Mouse (Mus musculus): Measurements from ENCODE around the gene Tsg101. TPM values are rescaled to one million over a fixed set of nuclear protein-coding genes. Genes with fewer than 3 reads are reported as not detected.

Gene Tsg101
- polyA plus RNA-seq, 1 experiment from 2014 or later = 260 TPM

DNA sequence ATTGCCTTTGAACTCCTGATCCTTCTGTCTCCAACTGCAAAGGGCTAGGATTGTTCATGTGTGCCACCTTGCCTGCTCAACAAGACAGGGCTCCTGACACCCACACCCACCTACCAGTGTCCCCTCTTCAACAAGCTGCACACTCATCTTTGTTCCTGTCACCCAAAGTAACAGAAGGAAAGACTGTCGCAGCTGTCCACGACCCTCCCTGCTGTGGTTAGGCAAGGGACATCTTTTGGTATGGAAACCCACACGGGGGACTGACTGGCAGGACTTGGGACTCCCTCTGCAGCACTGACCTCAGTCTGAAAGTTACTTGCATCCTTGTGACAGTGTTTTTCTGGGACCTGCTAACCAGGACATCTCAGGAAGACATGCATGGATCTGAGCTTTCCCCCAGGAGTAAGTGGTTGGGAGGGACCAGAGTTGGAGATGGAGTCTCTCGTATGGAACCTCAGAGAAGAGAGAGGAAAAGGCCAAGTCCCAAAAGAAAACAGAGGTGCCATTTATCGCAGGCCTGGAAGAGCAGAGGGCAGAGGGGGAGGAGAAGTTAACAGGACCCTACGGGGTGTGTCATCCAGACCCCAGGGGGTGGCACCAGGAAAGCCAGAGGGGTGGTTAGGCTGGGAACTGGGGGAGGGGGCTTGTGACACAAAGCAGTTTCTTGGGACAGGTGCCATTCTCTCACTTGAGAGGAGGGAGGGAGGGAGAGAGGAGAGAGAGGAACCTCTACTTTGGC, 78.8 kb downstream of the Tsg101 start, which contains the start of gene Ldha:
Ldha (plus strand) TSS at position 689 of the 739 bp plus-strand sequence.
- 22% methylated on average over 6 of the region's 6 CpGs for WGBS
- Histone ChIP-seq H3K9me3 (no peaks in the 10 kb centered on the region), H3K27ac (replicated peaks) (no peak within 1 kb of the TSS; the same call in 1 of the 2 replicates), H3K4me1 (peaks cover 65% of the 10 kb centered on the region), H3K36me3 (replicated peaks) (no peaks in the 10 kb centered on the region), H3K4me3 (no peak within 1 kb of the TSS), H3K27me3 (replicated peaks; ENCODE audit: low read depth, poor library complexity, severe bottlenecking) (peaks cover 32% of the 10 kb centered on the region)
- no peak for DNase-seq (ENCODE audit: low spot score)

DNA sequence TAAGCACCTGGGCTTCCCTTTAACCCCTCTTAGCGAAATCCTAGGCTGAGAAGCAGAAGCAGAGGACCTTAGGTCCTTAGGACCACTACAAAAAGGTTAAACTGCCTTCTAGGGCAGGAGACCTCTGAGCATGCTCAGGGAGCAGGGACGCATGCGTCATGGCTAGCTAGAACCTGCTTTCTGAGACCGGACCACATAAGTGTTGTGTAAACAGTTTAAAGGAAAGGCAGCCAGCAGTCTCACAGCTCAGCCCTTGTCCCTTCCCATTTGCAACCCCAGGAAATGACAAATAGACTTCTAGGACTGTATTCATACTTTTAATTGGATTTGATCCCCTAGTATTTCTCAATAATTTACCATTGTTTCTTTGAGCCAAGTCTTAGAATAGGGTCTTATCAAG, 79.4 kb downstream of the Tsg101 start:
- WGBS = 45% methylated on average over 4 of the region's 4 CpGs
- Histone ChIP-seq H3K27me3 (replicated peaks; ENCODE audit: low read depth, poor library complexity, severe bottlenecking) (peaks cover 32% of the 10 kb centered on the region), H3K4me3 (no peak overlapping the region), H3K27ac (replicated peaks) (no peak overlapping the region), H3K4me1 (peaks cover 61% of the 10 kb centered on the region), H3K9me3 (no peaks in the 10 kb centered on the region), H3K36me3 (replicated peaks) (no peaks in the 10 kb centered on the region)
- no peak for DNase-seq (ENCODE audit: low spot score)

DNA sequence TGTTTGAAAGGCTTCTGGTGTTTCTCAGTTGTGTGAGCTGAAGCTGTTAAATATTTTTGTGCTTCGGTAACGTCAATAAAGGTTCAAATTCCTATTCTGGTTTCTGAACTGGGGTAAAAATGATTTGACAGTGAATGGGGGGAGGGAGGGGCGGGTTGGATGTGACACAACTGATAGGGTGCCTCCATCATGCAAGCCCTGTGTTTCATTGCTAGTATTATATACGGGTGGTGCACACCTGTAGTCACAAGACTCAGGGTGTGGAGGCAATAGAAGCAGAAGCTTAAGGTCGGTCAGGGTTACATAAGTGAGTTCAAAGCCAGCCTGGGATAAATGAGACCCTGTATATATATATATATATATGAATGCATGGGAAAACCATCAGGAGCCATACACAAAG, 79.9 kb downstream of the Tsg101 start:
- no peak for DNase-seq (ENCODE audit: low spot score)
- Histone ChIP-seq H3K4me1 (peaks cover 60% of the 10 kb centered on the region), H3K27ac (replicated peaks) (no peak overlapping the region), H3K9me3 (no peaks in the 10 kb centered on the region), H3K36me3 (replicated peaks) (no peaks in the 10 kb centered on the region), H3K4me3 (no peak overlapping the region), H3K27me3 (replicated peaks; ENCODE audit: low read depth, poor library complexity, severe bottlenecking) (peaks cover 32% of the 10 kb centered on the region)
- 72% methylated on average over 5 of the region's 5 CpGs for WGBS

DNA sequence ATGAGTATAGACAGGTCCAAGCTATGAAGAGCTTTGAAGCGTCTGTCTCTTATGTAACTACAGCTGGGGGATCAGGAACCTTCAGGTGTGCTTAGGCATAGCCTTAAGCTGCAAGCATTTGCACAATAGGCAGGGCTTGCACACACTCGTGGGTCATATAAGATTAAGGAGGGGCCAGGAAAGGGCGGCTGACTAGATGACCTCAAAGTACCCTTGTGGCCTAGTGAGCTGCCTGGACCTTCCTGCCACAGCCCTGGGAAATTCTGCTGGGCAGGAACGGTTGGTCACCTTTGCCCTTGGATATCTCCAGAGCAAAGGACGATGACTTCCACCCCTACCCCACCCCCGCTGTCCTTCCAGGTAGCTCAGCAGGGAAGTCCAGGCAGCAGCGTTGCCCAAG, 80.3 kb downstream of the Tsg101 start:
- no peaks in the 10 kb centered on the region for H3K36me3 ChIP-seq (replicated peaks)
- 25% methylated on average over 7 of the region's 7 CpGs for WGBS
- peaks cover 32% of the 10 kb centered on the region for H3K27me3 ChIP-seq (replicated peaks; ENCODE audit: low read depth, poor library complexity, severe bottlenecking)
- no peaks in the 10 kb centered on the region for H3K9me3 ChIP-seq
- H3K4me3 ChIP-seq = no peak overlapping the region
- no peak overlapping the region for H3K27ac ChIP-seq (replicated peaks)
- H3K4me1 ChIP-seq = peaks cover 59% of the 10 kb centered on the region
- no peak for DNase-seq (ENCODE audit: low spot score)

Other genes starting within 250 kb of the Tsg101 start
- 0.25 and 0.27 TPM in 2 replicates for gene Tph1, start 247.4 kb downstream of the Tsg101 start, polyA plus RNA-seq (2016; fragmentation: Nextera tagmentation; extraction: Ambion mirVana)
- 40.7 and 46.0 TPM in 2 replicates for gene Saal1, start 209.3 kb downstream of the Tsg101 start, polyA plus RNA-seq (2016; fragmentation: Nextera tagmentation; extraction: Ambion mirVana)
- gene Saa3, start 204.3 kb downstream of the Tsg101 start, polyA plus RNA-seq (2016; fragmentation: Nextera tagmentation; extraction: Ambion mirVana) = not detected in 2 replicates
- gene Saa4, start 187.4 kb downstream of the Tsg101 start, polyA plus RNA-seq (2016; fragmentation: Nextera tagmentation; extraction: Ambion mirVana) = not detected in 2 replicates
- 1.3 and 1.5 TPM in 2 replicates for gene Saa1, start 177.0 kb downstream of the Tsg101 start, polyA plus RNA-seq (2016; fragmentation: Nextera tagmentation; extraction: Ambion mirVana)
- gene Saa2, start 168.2 kb downstream of the Tsg101 start, polyA plus RNA-seq (2016; fragmentation: Nextera tagmentation; extraction: Ambion mirVana) = 1.5 and 1.8 TPM in 2 replicates
- 17.6 and 19.2 TPM in 2 replicates for gene Hps5, start 123.9 kb downstream of the Tsg101 start, polyA plus RNA-seq (2016; fragmentation: Nextera tagmentation; extraction: Ambion mirVana)
- gene Gtf2h1, start 123.9 kb downstream of the Tsg101 start, polyA plus RNA-seq (2016; fragmentation: Nextera tagmentation; extraction: Ambion mirVana) = 49.3 and 50.6 TPM in 2 replicates
- 2,643 and 3,168 TPM in 2 replicates for gene Ldha, start 78.5 kb downstream of the Tsg101 start, polyA plus RNA-seq (2016; fragmentation: Nextera tagmentation; extraction: Ambion mirVana)
- 0.31 TPM in 1 of 2 replicates, not detected in the other for gene Ldhc, start 58.8 kb downstream of the Tsg101 start, polyA plus RNA-seq (2016; fragmentation: Nextera tagmentation; extraction: Ambion mirVana)
- gene Uevld, start 38.6 kb upstream of the Tsg101 start, polyA plus RNA-seq (2016; fragmentation: Nextera tagmentation; extraction: Ambion mirVana) = 12.7 TPM in 2 replicates
- not detected in 2 replicates for gene Gm9999, start 63.6 kb upstream of the Tsg101 start, polyA plus RNA-seq (2016; fragmentation: Nextera tagmentation; extraction: Ambion mirVana)
- gene Spty2d1, start 88.4 kb upstream of the Tsg101 start, polyA plus RNA-seq (2016; fragmentation: Nextera tagmentation; extraction: Ambion mirVana) = 12.4 and 12.8 TPM in 2 replicates
- gene Tmem86a, start 130.6 kb upstream of the Tsg101 start, polyA plus RNA-seq (2016; fragmentation: Nextera tagmentation; extraction: Ambion mirVana) = 11.3 and 11.7 TPM in 2 replicates
- 2.9 and 3.2 TPM in 2 replicates for gene Ptpn5, start 213.7 kb upstream of the Tsg101 start, polyA plus RNA-seq (2016; fragmentation: Nextera tagmentation; extraction: Ambion mirVana)

All from embryonic facial prominence, embryonic 10.5 days (tissue).